Mouse (Mus musculus): ENCODE results near the gene Fcrlb.

Gene Fcrlb

DNA sequence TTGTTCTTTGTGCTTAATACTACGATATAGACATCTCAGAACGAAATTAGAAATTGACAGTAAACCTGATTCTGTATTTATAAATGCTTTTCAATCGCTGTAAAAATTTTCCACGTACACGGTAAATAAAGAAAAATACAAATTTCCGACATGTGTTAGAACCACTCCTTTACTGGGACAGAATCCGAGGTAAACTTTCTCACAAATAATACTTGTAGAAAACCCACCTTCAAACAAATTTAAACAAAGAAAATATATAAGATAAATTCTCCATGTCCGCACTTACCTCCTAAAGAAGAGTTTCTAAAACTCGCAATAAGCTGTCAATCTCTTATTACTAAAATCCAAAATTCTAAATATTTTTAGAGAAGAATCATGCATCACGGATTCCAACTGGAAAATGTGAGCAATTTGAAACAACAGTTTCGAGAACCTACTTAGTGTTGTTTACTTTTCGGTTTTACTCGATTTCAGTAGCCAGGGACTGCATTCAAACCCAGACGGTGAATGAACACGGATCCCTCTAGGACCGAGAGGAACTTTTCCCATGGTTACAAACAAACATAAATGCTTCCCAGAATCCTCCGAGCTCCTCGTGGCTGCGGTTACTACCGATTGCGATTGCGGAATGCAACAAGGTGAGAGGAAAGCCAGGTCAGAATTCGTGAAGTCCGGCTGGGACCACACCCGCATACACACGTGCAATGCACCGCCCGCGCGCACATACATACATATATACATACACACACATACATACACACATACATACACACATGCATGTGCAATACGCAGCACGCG lies 44.4 kb downstream of the Fcrlb start:
- under 1% methylated on average over 33 of the region's 33 CpGs for WGBS

DNA sequence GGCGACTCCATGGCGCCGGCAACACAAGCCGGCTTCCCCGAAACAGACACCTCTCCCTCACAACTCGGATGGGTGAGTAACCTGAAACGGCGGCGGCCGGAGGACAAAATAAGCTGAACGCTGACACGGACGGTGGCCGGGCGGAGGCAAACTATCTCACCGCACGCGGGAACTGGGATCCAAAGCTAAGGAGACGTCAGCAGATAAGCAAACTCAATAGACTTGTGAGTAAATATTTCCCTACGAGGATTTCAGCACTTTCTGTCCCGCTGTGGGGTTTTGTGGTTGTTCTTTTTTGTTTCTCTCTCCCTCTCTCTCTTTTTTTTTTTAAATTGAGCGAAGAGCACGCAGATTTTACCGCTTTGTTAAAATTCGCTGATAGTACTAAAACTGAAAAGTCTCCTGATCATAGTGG lies 45.0 kb downstream of the Fcrlb start, which contains the start of gene Atf6:
Atf6 (minus strand) TSS at position 81 of the 415 bp plus-strand sequence.
- WGBS: under 1% methylated on average over 25 of the region's 25 CpGs

DNA sequence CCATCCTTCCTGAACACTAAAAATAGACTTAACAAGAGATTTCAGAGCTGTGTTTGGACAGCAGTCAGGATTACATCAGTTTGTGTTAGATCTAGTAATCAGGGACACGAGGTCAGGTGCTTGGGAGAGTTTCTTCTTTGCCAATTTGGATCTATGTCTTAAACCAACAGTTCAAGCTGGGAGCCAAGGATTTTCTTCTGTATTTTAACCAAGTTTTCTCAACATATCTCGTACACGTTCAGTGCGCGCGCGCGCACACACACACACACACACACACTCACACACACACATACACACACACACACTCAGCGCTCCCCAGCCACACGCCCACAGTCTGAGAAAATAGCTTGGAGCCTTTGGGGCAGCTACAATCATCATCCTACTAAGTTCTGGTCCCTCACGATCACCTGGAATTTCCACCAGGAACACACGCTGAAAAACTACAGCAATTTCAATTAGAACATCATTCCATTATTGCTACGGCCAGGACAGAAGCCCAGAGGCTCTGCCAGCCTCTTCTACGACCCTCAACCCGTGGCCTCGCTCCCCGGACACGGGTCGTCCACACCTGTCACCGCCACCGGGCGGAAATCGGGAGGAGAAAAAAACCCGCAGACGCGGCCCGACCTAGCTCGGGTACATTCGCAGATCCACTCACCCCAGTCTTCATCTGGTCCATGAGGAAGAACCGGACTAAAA lies 45.6 kb downstream of the Fcrlb start:
- under 1% methylated on average over 30 of the region's 30 CpGs for WGBS

DNA sequence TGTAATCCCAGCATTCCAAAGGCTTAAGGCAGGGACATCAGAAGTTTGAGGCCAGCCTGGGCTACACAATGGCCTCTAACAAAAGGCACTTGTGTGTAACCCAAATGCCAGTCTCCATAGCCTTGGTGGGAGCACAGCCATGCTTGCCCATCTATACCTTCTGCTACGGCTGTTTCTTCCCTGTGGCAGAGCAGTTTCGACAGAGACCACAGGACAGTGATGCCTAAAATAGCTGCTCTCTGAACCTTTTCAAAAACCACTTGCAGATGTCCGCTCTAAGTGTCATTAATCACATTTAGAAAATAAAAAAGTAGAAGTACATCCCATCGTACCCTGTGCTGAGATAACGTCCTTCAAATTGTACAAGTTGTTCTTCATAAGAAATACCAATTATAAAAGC lies 47.3 kb downstream of the Fcrlb start:
- 88% methylated on average over 5 of the region's 5 CpGs for WGBS

DNA sequence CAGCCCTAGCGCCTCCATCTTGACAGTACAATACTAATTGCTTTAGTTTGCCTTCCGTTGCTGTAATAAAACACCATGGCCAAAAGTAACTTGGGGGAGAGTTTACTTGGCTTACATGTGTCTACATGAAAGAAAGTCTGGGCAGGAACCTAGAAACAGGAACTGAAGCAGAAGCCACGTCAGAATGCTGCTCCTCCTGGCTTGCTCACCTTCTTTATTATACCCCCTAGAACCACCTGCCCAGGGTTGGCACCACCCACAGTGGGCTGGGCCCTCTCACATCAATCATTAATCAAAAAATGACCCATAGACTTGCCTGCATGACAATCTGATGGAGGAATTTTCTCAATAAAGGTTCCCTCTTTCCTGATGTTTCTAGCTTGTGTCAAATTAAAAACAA lies 48.0 kb downstream of the Fcrlb start:
- 82% methylated on average over 3 of the region's 3 CpGs for WGBS

DNA sequence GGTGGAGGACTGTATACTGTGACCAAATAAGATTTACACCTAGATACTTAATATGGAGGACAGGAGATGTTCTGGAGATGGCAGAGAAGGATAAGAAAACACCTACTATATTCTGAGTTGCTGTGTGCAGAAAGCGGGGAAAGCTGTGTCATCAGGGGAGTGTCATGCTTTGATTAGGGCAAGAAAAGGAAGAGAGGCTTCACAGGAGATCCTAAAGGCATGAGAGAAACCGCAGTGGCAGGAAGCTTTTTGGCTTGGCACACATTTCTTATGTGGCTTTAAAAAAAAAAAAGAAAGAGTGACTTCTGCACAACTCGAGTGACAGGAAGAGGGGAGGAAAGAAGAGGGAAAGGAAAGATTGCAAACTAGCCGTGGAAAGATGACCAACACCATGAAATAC lies 49.7 kb downstream of the Fcrlb start:
- 61% methylated on average over 4 of the region's 4 CpGs for WGBS

DNA sequence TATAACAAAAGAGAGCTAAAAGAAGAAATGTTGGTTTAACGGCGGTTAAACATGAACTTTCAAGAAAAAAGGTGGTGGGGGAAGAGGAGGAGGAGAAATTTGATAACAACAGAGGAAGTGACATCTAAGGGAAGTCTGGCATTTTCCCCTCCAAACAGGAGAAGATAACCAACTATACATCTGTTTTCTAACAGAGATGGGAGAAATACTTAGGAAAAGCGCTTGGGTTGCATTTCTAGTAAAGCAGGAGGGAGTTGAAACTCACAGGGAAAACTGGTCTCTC lies 50.4 kb downstream of the Fcrlb start:
- WGBS: 80% methylated on average over 3 of the region's 3 CpGs

DNA sequence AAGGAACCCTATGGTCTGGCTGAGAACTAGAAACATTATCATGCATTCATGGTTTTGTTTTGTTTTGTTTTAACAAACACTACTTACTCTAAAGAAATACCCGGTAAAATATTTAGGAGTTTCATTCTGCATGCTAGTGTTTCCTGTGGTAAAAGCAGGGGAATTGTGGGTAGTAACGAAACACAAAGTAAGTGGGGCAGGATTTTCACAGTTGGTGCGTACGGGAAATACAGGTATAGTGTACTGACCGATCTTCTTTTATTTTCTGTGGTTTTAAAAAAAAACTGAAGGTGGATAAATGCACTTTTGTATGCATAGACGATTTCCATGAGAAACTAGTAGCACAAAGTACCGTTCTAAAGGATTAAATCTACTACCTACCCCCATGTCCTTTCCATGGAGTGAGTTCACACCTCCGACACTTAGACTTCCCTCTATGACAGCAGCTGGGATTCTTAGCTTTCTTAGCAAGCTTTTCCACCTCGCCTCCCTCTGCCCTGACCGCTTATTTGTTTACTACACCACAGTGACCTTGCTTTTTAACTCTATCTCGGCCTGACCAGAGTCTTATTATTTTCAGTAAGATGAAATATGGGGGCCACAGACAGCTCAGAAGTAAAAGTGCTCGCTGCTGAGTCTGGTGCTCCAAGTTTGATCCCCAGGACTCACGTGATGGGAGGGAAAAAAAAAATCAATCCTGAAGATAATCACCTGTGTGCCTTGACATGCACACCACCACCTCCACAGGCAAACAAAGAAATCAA lies 50.9 kb downstream of the Fcrlb start:
- WGBS: 78% methylated on average over 13 of the region's 13 CpGs

DNA sequence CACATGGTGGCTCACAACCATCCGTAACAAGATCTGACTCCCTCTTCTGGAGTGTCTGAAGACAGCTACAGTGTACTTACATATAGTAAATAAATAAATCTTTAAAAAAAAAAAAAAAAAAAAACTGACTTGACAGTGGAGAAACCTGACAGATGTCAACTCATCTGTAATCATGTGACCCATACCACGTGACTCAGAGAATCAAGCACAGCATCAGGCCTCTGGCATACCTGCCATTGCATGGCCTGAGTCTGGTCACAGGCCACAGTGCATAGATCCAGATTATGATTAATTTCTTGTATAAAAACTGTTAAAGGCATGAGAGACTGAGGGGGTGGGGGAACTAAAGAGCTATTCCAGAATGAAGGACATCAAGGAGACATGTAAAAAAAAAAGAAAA lies 53.9 kb downstream of the Fcrlb start:
- 81% methylated on average over 2 of the region's 2 CpGs for WGBS

DNA sequence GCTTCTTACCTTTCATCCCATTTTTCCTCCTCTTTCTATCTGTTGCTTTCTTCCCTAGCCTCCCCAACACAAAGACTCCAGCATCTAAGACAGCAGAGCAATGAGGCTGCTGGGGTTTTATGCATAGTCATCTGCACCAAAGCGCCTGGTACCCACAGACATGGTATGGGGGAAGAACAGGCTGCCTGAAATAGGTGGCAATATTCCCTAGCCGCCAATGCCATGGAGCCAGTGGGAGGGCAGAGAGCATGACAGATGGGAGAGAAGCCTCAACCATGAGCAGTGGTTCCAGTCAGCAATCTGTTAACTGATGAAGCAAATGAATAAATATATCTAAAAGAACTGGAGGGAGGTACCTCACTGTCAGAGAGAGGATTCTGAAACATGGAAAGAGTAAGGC lies 55.4 kb downstream of the Fcrlb start:
- 67% methylated on average over 2 of the region's 2 CpGs for WGBS

Data from cerebral cortex, adult 2 months (tissue).